In the genomic region with DNA sequence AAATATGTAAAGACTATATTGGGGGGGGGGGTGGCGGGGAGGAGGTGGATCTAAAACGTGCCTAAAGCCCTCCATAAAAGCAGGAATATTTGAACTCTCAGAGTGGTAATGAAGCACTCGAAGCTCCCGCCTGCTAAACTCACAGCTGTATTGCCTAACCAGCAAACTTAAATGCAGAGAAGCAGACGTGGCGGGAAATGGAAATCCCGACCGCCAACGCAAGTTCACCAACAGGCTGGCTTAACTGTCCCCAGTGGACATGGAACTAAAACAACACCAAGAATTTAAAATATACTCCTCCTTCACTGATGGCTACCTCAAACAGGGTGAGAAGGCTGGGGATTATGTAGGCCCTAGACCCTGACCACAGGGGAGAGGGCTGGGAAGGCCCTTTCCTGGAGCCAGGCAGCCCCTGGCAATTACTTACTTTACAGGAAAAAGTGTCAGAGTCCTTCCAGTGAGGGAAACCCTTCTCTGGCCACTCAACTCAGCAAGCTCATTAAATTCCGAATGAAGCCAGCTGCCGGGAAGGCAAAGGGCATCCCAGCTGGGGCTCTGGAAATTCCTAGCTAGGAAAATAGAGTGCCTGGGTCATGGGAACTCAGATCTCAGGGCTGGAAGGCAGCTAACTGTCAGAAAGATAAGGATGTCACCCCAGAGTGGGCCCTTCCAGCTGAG, we compare ENCODE assay signal across 8 mouse cellular contexts.
DNase-seq lines count a peak whose midpoint lies in the region; ATAC-seq lines count a peak whose summit lies in the region.

No protein-coding gene starts in this region.

- no peaks in the 10 kb centered on the region for H3K36me3 ChIP-seq in lung, embryonic 15.5 days
- H3K36me3 ChIP-seq in hindbrain, embryonic 11.5 days (ENCODE audit: control insufficient read depth, insufficient read depth, low read length): no peaks in the 10 kb centered on the region
- H3K36me3 ChIP-seq in limb, embryonic 12.5 days: no peaks in the 10 kb centered on the region

- no peak overlapping the region for H3K4me3 ChIP-seq in lung, embryonic 15.5 days
- H3K4me3 ChIP-seq in hindbrain, embryonic 11.5 days (ENCODE audit: low read depth, low read length): no peak overlapping the region
- H3K4me3 ChIP-seq in limb, embryonic 12.5 days (replicated peaks): no peak overlapping the region

- ATAC-seq in lung, embryonic 15.5 days (ENCODE audit: borderline replicate concordance, extremely low read depth, low FRiP score, low TSS enrichment): peak; percentile 53; the same call in 1 of the 2 replicates
- ATAC-seq in hindbrain, embryonic 11.5 days (ENCODE audit: low FRiP score): peak; percentile 35
- ATAC-seq in limb, embryonic 12.5 days (ENCODE audit: insufficient number of reproducible peaks, insufficient read depth, low FRiP score, low TSS enrichment, low read depth): peak; percentile 71

- WGBS in lung, embryonic 15.5 days: 49% methylated on average over 11 of the region's 11 CpGs
- WGBS in hindbrain, embryonic 11.5 days: 50% methylated on average over 11 of the region's 11 CpGs
- 21% methylated on average over 11 of the region's 11 CpGs for WGBS in limb, embryonic 12.5 days

- peak overlapping the region; percentile 56 for H3K27ac ChIP-seq in lung, embryonic 15.5 days
- H3K27ac ChIP-seq in hindbrain, embryonic 11.5 days (ENCODE audit: low read depth, low read length): peak overlapping the region; percentile 60
- H3K27ac ChIP-seq in limb, embryonic 12.5 days: peak overlapping the region; percentile 90

- no peaks in the 10 kb centered on the region for H3K27me3 ChIP-seq in lung, embryonic 15.5 days
- no peaks in the 10 kb centered on the region for H3K27me3 ChIP-seq in hindbrain, embryonic 11.5 days (ENCODE audit: control insufficient read depth, insufficient read depth, low read length)
- no peaks in the 10 kb centered on the region for H3K27me3 ChIP-seq in limb, embryonic 12.5 days

- no peaks in the 10 kb centered on the region for H3K9me3 ChIP-seq in lung, embryonic 15.5 days
- no peaks in the 10 kb centered on the region for H3K9me3 ChIP-seq in hindbrain, embryonic 11.5 days (ENCODE audit: control insufficient read depth, low read length)
- H3K9me3 ChIP-seq in limb, embryonic 12.5 days: no peaks in the 10 kb centered on the region

- DNase-seq in lung, postnatal 14 days: no peak
- DNase-seq in hindbrain, embryonic 11.5 days (ENCODE audit: low spot score): peak; percentile 48
- DNase-seq in retina, postnatal 1 day: peak; percentile 26
- DNase-seq in urinary bladder, postnatal 25 days (ENCODE audit: low spot score): no peak
- no peak for DNase-seq in ovary, postnatal 36 days (ENCODE audit: low spot score)
- no peak for DNase-seq in cerebellum, adult 11-12 months

- no peak overlapping the region for H3K4me2 ChIP-seq in lung, embryonic 15.5 days
- H3K4me2 ChIP-seq in hindbrain, embryonic 11.5 days (replicated peaks; ENCODE audit: low read depth, low read length): no peak overlapping the region
- H3K4me2 ChIP-seq in limb, embryonic 12.5 days: 0 out of 2 replicates have a peak overlapping the region, but pooled peaks have one; percentile 15

- no peak overlapping the region for H3K9ac ChIP-seq in lung, embryonic 15.5 days
- no peak overlapping the region for H3K9ac ChIP-seq in hindbrain, embryonic 11.5 days (ENCODE audit: low read depth, low read length)
- H3K9ac ChIP-seq in limb, embryonic 12.5 days (replicated peaks): no peak overlapping the region

- H3K4me1 ChIP-seq in lung, embryonic 15.5 days: peaks cover 32% of the 10 kb centered on the region
- no peaks in the 10 kb centered on the region; the same call in 1 of the 2 replicates for H3K4me1 ChIP-seq in hindbrain, embryonic 11.5 days (replicated peaks; ENCODE audit: control insufficient read depth, insufficient read depth, low read length)
- H3K4me1 ChIP-seq in limb, embryonic 12.5 days (replicated peaks): peaks cover 43% of the 10 kb centered on the region

Comparison
In these comparisons a context has a peak if more than half of its experiments do, and no peak if none do; other contexts are left out.
1. DNase-seq: peak in hindbrain, embryonic 11.5 days (single experiment) and retina, postnatal 1 day (single experiment); none in lung, postnatal 14 days (single experiment), urinary bladder, postnatal 25 days (single experiment), ovary, postnatal 36 days (single experiment) and cerebellum, adult 11-12 months (single experiment).
2. Peak in every context shown above with its lines, with median percentiles within 50 percentile points of each other: ATAC-seq and H3K27ac ChIP-seq.